Mouse (Mus musculus) thymus, adult 2 months (tissue): ENCODE measurements around the gene Immp2l.

ENCODE experiments used
- CTCF ChIP-seq: fragments of 200-500 bp; IDR thresholded peaks from 2 replicates; pipeline ENCODE4 v1.5.1; 2012; ENCODE audit warnings: mild to moderate bottlenecking, control low read depth, low read length, moderate library complexity, borderline replicate concordance; ENCODE audit not compliant: control insufficient read depth, poor library complexity, insufficient read depth; ENCODE audit errors: extremely low read depth
- POLR2A ChIP-seq: fragments of 200-500 bp; IDR thresholded peaks from 2 replicates; pipeline ENCODE4 v1.6.1; 2012; ENCODE audit warnings: mild to moderate bottlenecking, low read length, control low read depth, moderate library complexity; ENCODE audit not compliant: control insufficient read depth, poor library complexity, insufficient read depth; ENCODE audit errors: extremely low read depth

GRCm38 (mm10) chr12:41223686-41224085 lies 199.8 kb downstream of the Immp2l start:
- no peak for TF ChIP-seq CTCF
- TF ChIP-seq POLR2A = no peak
